Comparison of ENCODE assay signal across 10 mouse cellular contexts in genomic region chr8:47974963-47975314, GRCm38 (mm10). TPM values are rescaled to one million over a fixed set of nuclear protein-coding genes. Genes with fewer than 3 reads are reported as not detected.
DNase-seq lines count a peak whose midpoint lies in the region; ATAC-seq and TF ChIP-seq lines count a peak whose summit lies in the region.
"Had no signal": no experiment of that assay in that cellular context is flagged by ENCODE, and none has a peak within 500 bp of the region (broad histone marks: within the 10 kb centered on the region; RNA-seq: fewer than 3 reads in every experiment).

No protein-coding gene starts in this region.

- H3K27me3 ChIP-seq in forebrain, embryonic 12.5 days, result no peaks in the 10 kb centered on the region
- H3K27me3 ChIP-seq in limb, embryonic 13.5 days, result no peaks in the 10 kb centered on the region
- no peaks in the 10 kb centered on the region for H3K27me3 ChIP-seq in neural tube, embryonic 15.5 days (replicated peaks)
- H3K27me3 ChIP-seq: Patski had no signal

- no peak for DNase-seq in layer of hippocampus, adult 2 months (ENCODE audit: low spot score in 2 of 2)
- no peak for DNase-seq in layer of hippocampus, adult 18-20 months (ENCODE audit: low spot score in 2 of 2)
- DNase-seq in thymus, postnatal 0 days (ENCODE audit: low spot score), result no peak
- DNase-seq in adrenal gland, adult 8-10 months, result no peak
- no peak for DNase-seq in gastrocnemius, postnatal 36 days
- DNase-seq: cerebellum, postnatal 36 days had no signal

- intact Hi-C loops in gastrocnemius, postnatal 36 days (cut with DNase I), result no loop called here

- H3K4me1 ChIP-seq in forebrain, embryonic 12.5 days, result peaks cover 14% of the 10 kb centered on the region
- H3K4me1 ChIP-seq in limb, embryonic 13.5 days, result peaks cover 31% of the 10 kb centered on the region
- H3K4me1 ChIP-seq in neural tube, embryonic 15.5 days, result peaks cover 8% of the 10 kb centered on the region

- peak overlapping the region; percentile 61 for H3K4me2 ChIP-seq in forebrain, embryonic 12.5 days
- peak overlapping the region; percentile 61 for H3K4me2 ChIP-seq in limb, embryonic 13.5 days (replicated peaks)
- peak overlapping the region; percentile 61 for H3K4me2 ChIP-seq in neural tube, embryonic 15.5 days

- ATAC-seq in forebrain, embryonic 12.5 days (ENCODE audit: low FRiP score), result peak; percentile 34; the same call in 1 of the 2 replicates
- peak; percentile 37; the same call in 1 of the 2 replicates for ATAC-seq in limb, embryonic 13.5 days (ENCODE audit: low FRiP score, low read depth)
- 0 out of 2 replicates have a peak, but pooled peaks have one; percentile 16 for ATAC-seq in neural tube, embryonic 15.5 days (ENCODE audit: low FRiP score)

- TF ChIP-seq CTCF in layer of hippocampus, adult 2 months (conservative IDR thresholded peaks at IDR 0.05), result no peak

- H3K4me3 ChIP-seq in layer of hippocampus, adult 2 months, result peak overlapping the region; percentile 49
- peak overlapping the region; percentile 37 for H3K4me3 ChIP-seq in forebrain, embryonic 12.5 days (replicated peaks)
- peak overlapping the region; percentile 27 for H3K4me3 ChIP-seq in limb, embryonic 13.5 days
- peak overlapping the region; percentile 31 for H3K4me3 ChIP-seq in neural tube, embryonic 15.5 days (replicated peaks)

- no peaks in the 10 kb centered on the region for H3K36me3 ChIP-seq in forebrain, embryonic 12.5 days (replicated peaks)
- H3K36me3 ChIP-seq in limb, embryonic 13.5 days, result peaks cover 13% of the 10 kb centered on the region
- H3K36me3 ChIP-seq in neural tube, embryonic 15.5 days, result no peaks in the 10 kb centered on the region

- H3K9me3 ChIP-seq in forebrain, embryonic 12.5 days, result no peaks in the 10 kb centered on the region
- H3K9me3 ChIP-seq in limb, embryonic 13.5 days, result no peaks in the 10 kb centered on the region
- H3K9me3 ChIP-seq in neural tube, embryonic 15.5 days (replicated peaks), result no peaks in the 10 kb centered on the region

- WGBS in forebrain, embryonic 12.5 days, result 24% methylated on average over 7 of the region's 7 CpGs
- 30% methylated on average over 7 of the region's 7 CpGs for WGBS in limb, embryonic 13.5 days
- WGBS in neural tube, embryonic 15.5 days, result 34% methylated on average over 7 of the region's 7 CpGs

- peak overlapping the region; percentile 46 for H3K27ac ChIP-seq in layer of hippocampus, adult 2 months
- H3K27ac ChIP-seq in forebrain, embryonic 12.5 days, result peak overlapping the region; percentile 65
- H3K27ac ChIP-seq in limb, embryonic 13.5 days, result no peak overlapping the region
- peak overlapping the region; percentile 29; the same call in 1 of the 2 replicates for H3K27ac ChIP-seq in neural tube, embryonic 15.5 days (replicated peaks)

- H3K9ac ChIP-seq in forebrain, embryonic 12.5 days, result peak overlapping the region; percentile 38; the same call in 1 of the 2 replicates
- 0 out of 2 replicates have a peak overlapping the region, but pooled peaks have one; percentile 25 for H3K9ac ChIP-seq in limb, embryonic 13.5 days
- H3K9ac ChIP-seq in neural tube, embryonic 15.5 days (replicated peaks), result peak overlapping the region; percentile 45

RNA-seq across cellular contexts. Expression of gene Wwc2, which starts 15.8 kb away (rescaled TPM):
- 10 to 100 TPM; 27.0 to 28.2 TPM for total RNA-seq in layer of hippocampus, adult 2 months (2021)
- total RNA-seq in layer of hippocampus, adult 18-20 months (2021), result 10 to 100 TPM; 25.6 to 25.9 TPM
- 8.8 and 9.1 TPM in 2 replicates for polyA plus RNA-seq in forebrain, embryonic 12.5 days (2016; fragmentation: Nextera tagmentation; extraction: Ambion mirVana)
- 12.0 and 12.2 TPM in 2 replicates for polyA plus RNA-seq in limb, embryonic 13.5 days (2015; fragmentation: Nextera tagmentation; extraction: Ambion mirVana)
- polyA plus RNA-seq in neural tube, embryonic 15.5 days (2015; fragmentation: Nextera tagmentation; extraction: Ambion mirVana), result 5.8 and 6.1 TPM in 2 replicates
- 1.3 and 1.8 TPM in 2 replicates for polyA plus RNA-seq in thymus, postnatal 0 days (2015; fragmentation: Nextera tagmentation; extraction: Ambion mirVana)
- 10 to 100 TPM; 21.6 to 34.4 (median 28.8) TPM for total RNA-seq in adrenal gland, adult 8-10 months (2022)
- total RNA-seq in gastrocnemius, postnatal 36 days (2021), result 1 to 10 TPM; 5.6 to 6.4 TPM
